In genomic region chr2:124562091-124562490, GRCm38 (mm10) we compare ENCODE assay signal across 19 mouse cellular contexts.
DNase-seq lines count a peak whose midpoint lies in the region; ATAC-seq and TF ChIP-seq lines count a peak whose summit lies in the region.
"Had no signal": no experiment of that assay in that cellular context is flagged by ENCODE, and none has a peak within 500 bp of the region (broad histone marks: within the 10 kb centered on the region; RNA-seq: fewer than 3 reads in every experiment).

No protein-coding gene starts in this region.

- H3K4me1 ChIP-seq in hindbrain, embryonic 16.5 days (ENCODE audit: control insufficient read depth, insufficient read depth, low read depth, low read length), result peaks cover 4% of the 10 kb centered on the region
- H3K4me1 ChIP-seq: liver, embryonic 15.5 days; stomach, embryonic 15.5 days had no signal

- H3K4me2 ChIP-seq in hindbrain, embryonic 16.5 days (ENCODE audit: low read length), result no peak overlapping the region
- H3K4me2 ChIP-seq: embryonic facial prominence, embryonic 15.5 days; liver, embryonic 15.5 days; stomach, embryonic 15.5 days had no signal

- no peak overlapping the region for H3K4me3 ChIP-seq in layer of hippocampus, adult 2 months
- H3K4me3 ChIP-seq in hindbrain, embryonic 16.5 days (ENCODE audit: low read length), result no peak overlapping the region
- H3K4me3 ChIP-seq: embryonic facial prominence, embryonic 15.5 days; heart, adult 2 months; liver, embryonic 15.5 days; stomach, embryonic 15.5 days had no signal

- H3K27ac ChIP-seq in layer of hippocampus, adult 2 months, result peak overlapping the region; percentile 7; the same call in 1 of the 2 replicates
- 0 out of 2 replicates have a peak overlapping the region, but pooled peaks have one; percentile 18 for H3K27ac ChIP-seq in hindbrain, embryonic 16.5 days (ENCODE audit: low read depth, low read length)
- H3K27ac ChIP-seq: embryonic facial prominence, embryonic 15.5 days; heart, adult 2 months; liver, embryonic 15.5 days; stomach, embryonic 15.5 days had no signal

- no peak overlapping the region for H3K9ac ChIP-seq in hindbrain, embryonic 16.5 days (ENCODE audit: low read depth, low read length)
- H3K9ac ChIP-seq: embryonic facial prominence, embryonic 15.5 days; liver, embryonic 15.5 days; stomach, embryonic 15.5 days had no signal

- no peaks in the 10 kb centered on the region for H3K27me3 ChIP-seq in hindbrain, embryonic 16.5 days (replicated peaks; ENCODE audit: control insufficient read depth, insufficient read depth, low read length)
- H3K27me3 ChIP-seq: embryonic facial prominence, embryonic 15.5 days; liver, embryonic 15.5 days; stomach, embryonic 15.5 days had no signal

- ATAC-seq in cerebellum, adult (ENCODE audit: insufficient number of reproducible peaks, low FRiP score, low TSS enrichment), result no peak
- ATAC-seq in hindbrain, embryonic 16.5 days, result peak; percentile 47
- ATAC-seq: inflammation-experienced regulatory T-cells, adult 6 months had no signal

- H3K36me3 ChIP-seq in hindbrain, embryonic 16.5 days (ENCODE audit: control insufficient read depth, insufficient read depth, low read length), result no peaks in the 10 kb centered on the region
- H3K36me3 ChIP-seq: embryonic facial prominence, embryonic 15.5 days; liver, embryonic 15.5 days; stomach, embryonic 15.5 days had no signal

- TF ChIP-seq CTCF in layer of hippocampus, adult 2 months (conservative IDR thresholded peaks at IDR 0.05), result no peak

- no peaks in the 10 kb centered on the region for H3K9me3 ChIP-seq in hindbrain, embryonic 16.5 days (ENCODE audit: control insufficient read depth, low read length)
- H3K9me3 ChIP-seq: embryonic facial prominence, embryonic 15.5 days; liver, embryonic 15.5 days; stomach, embryonic 15.5 days had no signal

- peak; percentile 51 to 52 for DNase-seq in cerebellum, postnatal 14 days
- no peak for DNase-seq in layer of hippocampus, adult 2 months (ENCODE audit: low spot score in 2 of 2)
- DNase-seq in layer of hippocampus, postnatal 14 days (ENCODE audit: low spot score in 2 of 2), result no peak
- peak; percentile 33 to 45 for DNase-seq in cerebellum, postnatal 25 days
- DNase-seq in natural killer cell, adult 2 months (ENCODE audit: low spot score in 2 of 2), result no peak
- DNase-seq in urinary bladder, postnatal 14 days (ENCODE audit: low spot score), result no peak
- DNase-seq: adrenal gland, postnatal 25 days; B cell, adult 2 months; embryo, embryonic 11 days; heart, adult 2 months; kidney, adult 8-10 months; kidney, postnatal 25 days; layer of hippocampus, adult 9-11 months had no signal

- WGBS in hindbrain, embryonic 16.5 days, result 27% methylated on average over 2 of the region's 2 CpGs

Comparison
In these comparisons a context has a peak if more than half of its experiments do, and no peak if none do; other contexts are left out.
1. DNase-seq: peak in cerebellum, postnatal 14 days (2 of 2) and cerebellum, postnatal 25 days (2 of 2); none in layer of hippocampus, adult 2 months (0 of 2), layer of hippocampus, postnatal 14 days (0 of 2), natural killer cell, adult 2 months (0 of 2) and urinary bladder, postnatal 14 days (single experiment).